Mouse (Mus musculus) intestine, embryonic 15.5 days (tissue): Measurements from ENCODE around the gene Ssbp1. TPM values are rescaled to one million over a fixed set of nuclear protein-coding genes. Genes with fewer than 3 reads are reported as not detected.
A peak's percentile ranks its signal among the peaks of the same experiment; 100 is the strongest.

Experiments used
- ATAC-seq: fragments of 200-750 bp; cut with Nextera tagmentation; 2 replicates; pipeline ENCODE4 v1.8.0; 2017; ENCODE audit warnings: moderate TSS enrichment, moderate library complexity
- H3K27ac ChIP-seq: fragments of 300-500 bp; sonication (generic); 2 replicates; pipeline ENCODE4 v1.5.1; 2015; ENCODE audit warnings: mild to moderate bottlenecking, inconsistent platforms
- H3K27me3 ChIP-seq: fragments of 300-500 bp; sonication (generic); replicated peaks from 2 replicates; pipeline ENCODE4 v1.6.1; 2015; ENCODE audit warnings: inconsistent platforms
- H3K36me3 ChIP-seq: fragments of 300-500 bp; sonication (generic); 2 replicates; pipeline ENCODE4 v1.6.1; 2015; ENCODE audit warnings: inconsistent platforms
- H3K4me1 ChIP-seq: fragments of 300-500 bp; sonication (generic); replicated peaks from 2 replicates; pipeline ENCODE4 v1.6.1; 2015; ENCODE audit warnings: inconsistent platforms
- H3K4me2 ChIP-seq: fragments of 300-500 bp; sonication (generic); replicated peaks from 2 replicates; pipeline ENCODE4 v1.6.1; 2015; ENCODE audit warnings: mild to moderate bottlenecking, inconsistent platforms
- H3K4me3 ChIP-seq: fragments of 300-500 bp; sonication (generic); replicated peaks from 2 replicates; pipeline ENCODE4 v1.5.1; 2015; ENCODE audit warnings: inconsistent platforms
- H3K9ac ChIP-seq: fragments of 300-500 bp; sonication (generic); 2 replicates; pipeline ENCODE4 v1.6.1; 2015; ENCODE audit warnings: inconsistent platforms
- H3K9me3 ChIP-seq: fragments of 300-500 bp; sonication (generic); 2 replicates; pipeline ENCODE4 v1.6.1; 2016; ENCODE audit warnings: inconsistent platforms
- WGBS: fragments of 180-500 bp; shearing (Covaris S2); methylation state at CpG from one replicate; pipeline ENCODE4 v1.1.7; 2015; 5-methylcytosine and 5-hydroxymethylcytosine counted together
- polyA plus RNA-seq: library from polyadenylated mRNA; unstranded; fragments of >200 nt; fragmentation: Nextera tagmentation; extraction: Ambion mirVana; gene quantifications from 2 replicates; pipeline ENCODE4 v1.2.1, GENCODE M21; 2015

The Ssbp1 gene
- 157 and 160 TPM in 2 replicates for polyA plus RNA-seq

GRCm38 (mm10) chr6:40470916-40471719, at the start of gene Ssbp1:
TSS of gene Ssbp1 (plus strand) at chr6:40471352.
- Histone ChIP-seq H3K4me3 (peak within 1 kb of the TSS; percentile 82), H3K36me3 (peaks cover 15% of the 10 kb centered on the region), H3K9ac (peak within 1 kb of the TSS; percentile 93), H3K4me2 (peak within 1 kb of the TSS; percentile 73), H3K27ac (peak within 1 kb of the TSS; percentile 96), H3K9me3 (no peaks in the 10 kb centered on the region), H3K4me1 (peaks cover 3% of the 10 kb centered on the region), H3K27me3 (no peaks in the 10 kb centered on the region)
- whole genome bisulfite sequencing: under 1% methylated on average over 54 of the region's 54 CpGs
- peak; percentile 98 for ATAC-seq

GRCm38 (mm10) chr6:40423013-40423412, 48.1 kb upstream of the Ssbp1 start:
- Histone ChIP-seq H3K9ac (no peak overlapping the region), H3K27me3 (no peaks in the 10 kb centered on the region), H3K9me3 (no peaks in the 10 kb centered on the region), H3K4me1 (no peaks in the 10 kb centered on the region), H3K4me3 (no peak overlapping the region), H3K27ac (no peak overlapping the region), H3K36me3 (no peaks in the 10 kb centered on the region), H3K4me2 (no peak overlapping the region)
- no peak for ATAC-seq
- WGBS: 79% methylated on average over 1 of the region's 1 CpGs

- H3K9ac ChIP-seq: no peak overlapping the region
- 0 out of 2 replicates have a peak, but pooled peaks have one; percentile 28 for ATAC-seq
Measured at GRCm38 (mm10) chr6:40423774-40424173, 47.4 kb upstream of the Ssbp1 start.

GRCm38 (mm10) chr6:40427441-40427840, 43.7 kb upstream of the Ssbp1 start:
- 85% methylated on average over 7 of the region's 7 CpGs for WGBS
- ATAC-seq: no peak
- Histone ChIP-seq H3K4me1 (no peaks in the 10 kb centered on the region), H3K36me3 (no peaks in the 10 kb centered on the region), H3K4me2 (no peak overlapping the region), H3K9me3 (no peaks in the 10 kb centered on the region), H3K27me3 (no peaks in the 10 kb centered on the region), H3K4me3 (no peak overlapping the region), H3K27ac (no peak overlapping the region), H3K9ac (no peak overlapping the region)

More at GRCm38 (mm10) chr6:40423774-40424173, 47.4 kb upstream of the Ssbp1 start:
- H3K4me1 ChIP-seq: no peaks in the 10 kb centered on the region
- no peak overlapping the region for H3K4me3 ChIP-seq
- H3K27ac ChIP-seq: no peak overlapping the region
- H3K9me3 ChIP-seq: no peaks in the 10 kb centered on the region
- H3K36me3 ChIP-seq: no peaks in the 10 kb centered on the region
- no peaks in the 10 kb centered on the region for H3K27me3 ChIP-seq
- no peak overlapping the region for H3K4me2 ChIP-seq
- WGBS: 48% methylated on average over 1 of the region's 1 CpGs

- Histone ChIP-seq H3K27me3 (no peaks in the 10 kb centered on the region), H3K36me3 (no peaks in the 10 kb centered on the region), H3K9ac (no peak overlapping the region), H3K9me3 (no peaks in the 10 kb centered on the region), H3K4me3 (no peak overlapping the region), H3K4me2 (no peak overlapping the region), H3K27ac (no peak overlapping the region), H3K4me1 (no peaks in the 10 kb centered on the region)
- no peak for ATAC-seq
- WGBS: 67% methylated on average over 3 of the region's 3 CpGs
Measured at GRCm38 (mm10) chr6:40428696-40429095, 42.5 kb upstream of the Ssbp1 start.

GRCm38 (mm10) chr6:40429521-40429931, 41.6 kb upstream of the Ssbp1 start:
- Histone ChIP-seq H3K36me3 (no peaks in the 10 kb centered on the region), H3K4me2 (no peak overlapping the region), H3K4me1 (peaks cover 2% of the 10 kb centered on the region; the same call in 1 of the 2 replicates), H3K4me3 (no peak overlapping the region), H3K27ac (no peak overlapping the region), H3K27me3 (no peaks in the 10 kb centered on the region), H3K9ac (no peak overlapping the region), H3K9me3 (no peaks in the 10 kb centered on the region)
- 0 out of 2 replicates have a peak, but pooled peaks have one; percentile 12 for ATAC-seq
- 62% methylated on average over 4 of the region's 4 CpGs for WGBS

GRCm38 (mm10) chr6:40430251-40430650, 40.9 kb upstream of the Ssbp1 start:
- Histone ChIP-seq H3K36me3 (no peaks in the 10 kb centered on the region), H3K9ac (no peak overlapping the region), H3K4me3 (no peak overlapping the region), H3K9me3 (no peaks in the 10 kb centered on the region), H3K27me3 (no peaks in the 10 kb centered on the region), H3K27ac (no peak overlapping the region), H3K4me1 (peaks cover 7% of the 10 kb centered on the region), H3K4me2 (no peak overlapping the region)
- ATAC-seq: no peak
- 89% methylated on average over 3 of the region's 3 CpGs for WGBS

- H3K4me1 ChIP-seq: peaks cover 7% of the 10 kb centered on the region
- H3K9ac ChIP-seq: no peak overlapping the region
- ATAC-seq: 0 out of 2 replicates have a peak, but pooled peaks have one; percentile 1
- no peaks in the 10 kb centered on the region for H3K9me3 ChIP-seq
- no peaks in the 10 kb centered on the region for H3K36me3 ChIP-seq
- no peak overlapping the region for H3K4me3 ChIP-seq
- 66% methylated on average over 3 of the region's 3 CpGs for WGBS
- no peak overlapping the region for H3K27ac ChIP-seq
- H3K4me2 ChIP-seq: no peak overlapping the region
- no peaks in the 10 kb centered on the region for H3K27me3 ChIP-seq
Measured at GRCm38 (mm10) chr6:40430878-40431277, 40.3 kb upstream of the Ssbp1 start.

- H3K36me3 ChIP-seq: no peaks in the 10 kb centered on the region
- peak; percentile 80 for ATAC-seq
- H3K27me3 ChIP-seq: no peaks in the 10 kb centered on the region
- H3K9me3 ChIP-seq: no peaks in the 10 kb centered on the region
- H3K9ac ChIP-seq: no peak overlapping the region
- H3K27ac ChIP-seq: no peak overlapping the region
- H3K4me3 ChIP-seq: no peak overlapping the region
- WGBS: 52% methylated on average over 4 of the region's 4 CpGs
- no peak overlapping the region for H3K4me2 ChIP-seq
- H3K4me1 ChIP-seq: peaks cover 7% of the 10 kb centered on the region
Measured at GRCm38 (mm10) chr6:40431356-40431755, 39.8 kb upstream of the Ssbp1 start.

- ATAC-seq: no peak
- H3K36me3 ChIP-seq: no peaks in the 10 kb centered on the region
- H3K4me2 ChIP-seq: no peak overlapping the region
- no peaks in the 10 kb centered on the region for H3K9me3 ChIP-seq
- no peaks in the 10 kb centered on the region for H3K27me3 ChIP-seq
- no peak overlapping the region for H3K9ac ChIP-seq
- H3K4me1 ChIP-seq: peaks cover 7% of the 10 kb centered on the region
- no peak overlapping the region for H3K27ac ChIP-seq
- no peak overlapping the region for H3K4me3 ChIP-seq
Measured at GRCm38 (mm10) chr6:40431812-40432211, 39.3 kb upstream of the Ssbp1 start.

- Histone ChIP-seq H3K9me3 (no peaks in the 10 kb centered on the region), H3K27me3 (no peaks in the 10 kb centered on the region), H3K4me1 (peaks cover 7% of the 10 kb centered on the region), H3K27ac (no peak overlapping the region), H3K4me3 (no peak overlapping the region), H3K9ac (no peak overlapping the region), H3K36me3 (no peaks in the 10 kb centered on the region), H3K4me2 (no peak overlapping the region)
- no peak for ATAC-seq
- 93% methylated on average over 17 of the region's 17 CpGs for WGBS
Measured at GRCm38 (mm10) chr6:40432346-40433275, 38.5 kb upstream of the Ssbp1 start.

- ATAC-seq: no peak
- Histone ChIP-seq H3K9ac (peak overlapping the region; percentile 78; the same call in 1 of the 2 replicates), H3K4me2 (peak overlapping the region; percentile 95), H3K4me3 (peak overlapping the region; percentile 87), H3K36me3 (no peaks in the 10 kb centered on the region), H3K9me3 (no peaks in the 10 kb centered on the region), H3K27ac (0 out of 2 replicates have a peak overlapping the region, but pooled peaks have one; percentile 51), H3K27me3 (no peaks in the 10 kb centered on the region), H3K4me1 (peaks cover 7% of the 10 kb centered on the region)
- 26% methylated on average over 7 of the region's 7 CpGs for WGBS
Measured at GRCm38 (mm10) chr6:40434697-40435096, 36.5 kb upstream of the Ssbp1 start.
